Mouse (Mus musculus): ENCODE results near the gene Gm9639.
"Not testable (repeated sequence)": the region's sequence is repeated elsewhere in the genome, so short reads cannot be mapped to it uniquely, and the experiment has no call there.

Gene Gm9639

GRCm38 (mm10) chr10:77753448-77753847, 41.4 kb downstream of the Gm9639 start:
- no peak for DNase-seq (ENCODE audit: extremely low spot score)

DNA sequence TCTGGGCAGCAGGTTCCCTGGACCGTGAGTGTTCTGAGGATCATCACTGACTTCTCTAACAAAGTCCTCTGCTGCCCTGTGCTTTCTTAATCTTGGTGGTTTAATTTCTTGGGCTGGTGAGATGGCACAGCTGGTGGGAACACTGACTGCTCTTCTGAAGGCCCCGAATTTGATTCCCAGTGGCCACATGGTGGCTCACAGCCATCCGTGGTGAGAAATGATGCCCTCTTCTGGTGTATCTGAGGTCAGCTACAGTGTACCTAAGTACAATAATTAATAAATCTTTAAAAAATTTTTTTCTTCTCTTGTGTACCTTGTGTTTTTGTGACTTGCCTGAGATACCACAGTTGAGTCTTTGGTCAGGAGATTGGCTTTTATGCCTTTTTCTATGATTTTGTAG, 42.6 kb downstream of the Gm9639 start:
- DNase-seq (ENCODE audit: extremely low spot score): not testable (repeated sequence)

- not testable (repeated sequence) for DNase-seq (ENCODE audit: extremely low spot score)
These were observed 43.6 kb downstream of the Gm9639 start, which contains the start of gene Gm9736 for GRCm38 (mm10) chr10:77751254-77751653. TSS of gene Gm9736 (minus strand) at chr10:77751354.

DNA sequence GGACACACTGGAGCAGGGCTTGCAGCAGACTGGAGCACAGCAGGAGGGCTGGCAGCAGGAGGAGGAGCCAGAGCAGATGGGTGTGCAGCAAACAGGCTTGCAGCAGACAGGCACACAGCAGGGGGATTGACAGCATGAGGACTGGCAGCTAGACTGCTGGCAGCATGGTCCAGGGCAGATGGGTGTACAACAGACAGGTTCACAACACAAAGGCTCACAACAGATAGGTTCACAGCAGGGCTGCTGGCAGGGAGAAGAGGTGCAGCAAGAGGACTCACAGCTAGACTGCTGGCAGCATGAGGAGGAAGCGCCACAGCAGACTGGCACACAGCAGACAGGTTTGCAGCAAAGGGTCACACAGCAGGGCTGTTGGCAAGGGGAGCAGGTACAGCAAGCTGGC, 44.2 kb downstream of the Gm9639 start:
- not testable (repeated sequence) for DNase-seq (ENCODE audit: extremely low spot score)
